Mouse (Mus musculus) neural tube, embryonic 12.5 days (tissue): Measurements from ENCODE around the gene Rhox3e. TPM values are rescaled to one million over a fixed set of nuclear protein-coding genes. Genes with fewer than 3 reads are reported as not detected.
"Not testable (repeated sequence)": the region's sequence is repeated elsewhere in the genome, so short reads cannot be mapped to it uniquely, and the experiment has no call there.

Source experiments
- ATAC-seq: fragments of 200-750 bp; cut with Nextera tagmentation; 2 replicates; pipeline ENCODE4 v1.8.0; 2017; ENCODE audit warnings: low read depth, mild to moderate bottlenecking, moderate TSS enrichment, moderate library complexity; ENCODE audit not compliant: low FRiP score
- H3K27ac ChIP-seq: fragments of 300-500 bp; sonication (generic); 2 replicates; pipeline ENCODE4 v1.5.1; 2016
- H3K27me3 ChIP-seq: fragments of 300-500 bp; sonication (generic); replicated peaks from 2 replicates; pipeline ENCODE4 v1.6.1; 2016; ENCODE audit warnings: mild to moderate bottlenecking
- H3K36me3 ChIP-seq: fragments of 300-500 bp; sonication (generic); 2 replicates; pipeline ENCODE4 v1.6.1; 2016; ENCODE audit warnings: mild to moderate bottlenecking
- H3K4me1 ChIP-seq: fragments of 300-500 bp; sonication (generic); 2 replicates; pipeline ENCODE4 v1.6.1; 2016
- H3K4me2 ChIP-seq: fragments of 300-500 bp; sonication (generic); replicated peaks from 2 replicates; pipeline ENCODE4 v1.6.1; 2016; ENCODE audit warnings: mild to moderate bottlenecking
- H3K4me3 ChIP-seq: fragments of 300-500 bp; sonication (generic); 2 replicates; pipeline ENCODE4 v1.5.1; 2016
- H3K9ac ChIP-seq: fragments of 300-500 bp; sonication (generic); 2 replicates; pipeline ENCODE4 v1.6.1; 2016; ENCODE audit warnings: mild to moderate bottlenecking
- H3K9me3 ChIP-seq: fragments of 300-500 bp; sonication (generic); 2 replicates; pipeline ENCODE4 v1.6.1; 2016; ENCODE audit warnings: mild to moderate bottlenecking
- WGBS: fragments of 180-500 bp; shearing (Covaris S2); methylation state at CpG from one replicate; pipeline ENCODE4 v1.1.7; 2016; 5-methylcytosine and 5-hydroxymethylcytosine counted together
- polyA plus RNA-seq: library from polyadenylated mRNA; unstranded; fragments of >200 nt; fragmentation: Nextera tagmentation; extraction: Ambion mirVana; gene quantifications from 2 replicates; pipeline ENCODE4 v1.2.1, GENCODE M21; 2016

The Rhox3e gene
- polyA plus RNA-seq = not detected in 2 replicates

GRCm38 (mm10) chrX:37541719-37542118 lies at the start of gene Rhox3e:
Gene Rhox3e (plus strand): TSS chrX:37542019.
- no CpG with 5 or more reads among the region's 4 CpGs for WGBS
- not testable (repeated sequence) for H3K36me3 ChIP-seq, H3K9ac ChIP-seq, H3K27ac ChIP-seq, H3K4me2 ChIP-seq, ATAC-seq, H3K27me3 ChIP-seq, H3K9me3 ChIP-seq, H3K4me3 ChIP-seq, H3K4me1 ChIP-seq

GRCm38 (mm10) chrX:37514059-37514458 lies 27.8 kb upstream of the Rhox3e start, which contains the start of gene Rhox4d:
Gene Rhox4d (plus strand): TSS chrX:37514359.
- H3K4me3 ChIP-seq, H3K27ac ChIP-seq, ATAC-seq, H3K4me1 ChIP-seq, H3K36me3 ChIP-seq, H3K9ac ChIP-seq, H3K27me3 ChIP-seq, H3K9me3 ChIP-seq, H3K4me2 ChIP-seq: not testable (repeated sequence)
- WGBS = 89% methylated on average over 12 of the region's 18 CpGs

- 95% methylated on average over 2 of the region's 8 CpGs for WGBS
- H3K4me3 ChIP-seq, H3K27ac ChIP-seq, H3K9me3 ChIP-seq, H3K4me2 ChIP-seq, H3K27me3 ChIP-seq, H3K4me1 ChIP-seq, ATAC-seq, H3K36me3 ChIP-seq, H3K9ac ChIP-seq: not testable (repeated sequence)
Observed at GRCm38 (mm10) chrX:37530152-37530551, 11.7 kb upstream of the Rhox3e start, which contains the start of gene Rhox2e. Gene Rhox2e (plus strand): TSS chrX:37530452.

GRCm38 (mm10) chrX:37557112-37557511 lies 15.3 kb downstream of the Rhox3e start, which contains the start of gene Rhox4e:
Gene Rhox4e (plus strand): TSS chrX:37557412.
- H3K4me3 ChIP-seq, ATAC-seq, H3K27me3 ChIP-seq, H3K36me3 ChIP-seq, H3K4me2 ChIP-seq, H3K9ac ChIP-seq, H3K27ac ChIP-seq, H3K4me1 ChIP-seq, H3K9me3 ChIP-seq: not testable (repeated sequence)
- 91% methylated on average over 10 of the region's 18 CpGs for WGBS

- H3K4me2 ChIP-seq, H3K4me3 ChIP-seq, H3K36me3 ChIP-seq, H3K27me3 ChIP-seq, ATAC-seq, H3K9ac ChIP-seq, H3K9me3 ChIP-seq, H3K4me1 ChIP-seq, H3K27ac ChIP-seq: not testable (repeated sequence)
- 94% methylated on average over 8 of the region's 8 CpGs for whole genome bisulfite sequencing
Observed at GRCm38 (mm10) chrX:37571105-37571504, 29.3 kb downstream of the Rhox3e start, which contains the start of gene Rhox2f. Gene Rhox2f (plus strand): TSS chrX:37571405.

GRCm38 (mm10) chrX:37572638-37573037 lies 30.8 kb downstream of the Rhox3e start:
- not testable (repeated sequence) for H3K9me3 ChIP-seq, H3K4me2 ChIP-seq, H3K27ac ChIP-seq, H3K36me3 ChIP-seq, H3K27me3 ChIP-seq, H3K9ac ChIP-seq, H3K4me1 ChIP-seq, ATAC-seq, H3K4me3 ChIP-seq
- WGBS = 74% methylated on average over 2 of the region's 2 CpGs

- H3K4me2 ChIP-seq, H3K27ac ChIP-seq, H3K4me3 ChIP-seq, H3K27me3 ChIP-seq, H3K4me1 ChIP-seq, ATAC-seq, H3K9ac ChIP-seq, H3K36me3 ChIP-seq, H3K9me3 ChIP-seq: not testable (repeated sequence)
Observed at GRCm38 (mm10) chrX:37580692-37581091, 38.9 kb downstream of the Rhox3e start, which contains the start of gene Rhox3f. Gene Rhox3f (plus strand): TSS chrX:37580992.

Other genes starting within 250 kb of the Rhox3e start
- not detected in 2 replicates for gene Rhox3a2, start 162.0 kb upstream of the Rhox3e start, polyA plus RNA-seq
- gene Rhox4a2, start 151.2 kb upstream of the Rhox3e start, polyA plus RNA-seq = not detected in 2 replicates
- gene Rhox2b, start 130.0 kb upstream of the Rhox3e start, polyA plus RNA-seq = not detected in 2 replicates
- gene Rhox4b, start 109.5 kb upstream of the Rhox3e start, polyA plus RNA-seq = not detected in 2 replicates
- not detected in 2 replicates for gene Rhox2c, start 88.3 kb upstream of the Rhox3e start, polyA plus RNA-seq
- gene Rhox3c, start 83.4 kb upstream of the Rhox3e start, polyA plus RNA-seq = not detected in 2 replicates
- gene Rhox4c, start 61.7 kb upstream of the Rhox3e start, polyA plus RNA-seq = not detected in 2 replicates
- not detected in 2 replicates for gene Rhox2d, start 48.6 kb upstream of the Rhox3e start, polyA plus RNA-seq
- gene Rhox4d, start 27.7 kb upstream of the Rhox3e start, polyA plus RNA-seq = not detected in 2 replicates
- gene Rhox2e, start 11.6 kb upstream of the Rhox3e start, polyA plus RNA-seq = not detected in 2 replicates
- gene Rhox4e, start 15.4 kb downstream of the Rhox3e start, polyA plus RNA-seq = not detected in 2 replicates
- not detected in 2 replicates for gene Rhox2f, start 29.4 kb downstream of the Rhox3e start, polyA plus RNA-seq
- not detected in 2 replicates for gene Rhox3f, start 39.0 kb downstream of the Rhox3e start, polyA plus RNA-seq
- not detected in 2 replicates for gene Rhox4f, start 65.7 kb downstream of the Rhox3e start, polyA plus RNA-seq
- gene Rhox3g, start 86.6 kb downstream of the Rhox3e start, polyA plus RNA-seq = not detected in 2 replicates
- not detected in 2 replicates for gene Rhox2g, start 101.5 kb downstream of the Rhox3e start, polyA plus RNA-seq
- gene Rhox4g, start 109.3 kb downstream of the Rhox3e start, polyA plus RNA-seq = not detected in 2 replicates
- gene Rhox3h, start 126.7 kb downstream of the Rhox3e start, polyA plus RNA-seq = not detected in 2 replicates
- not detected in 2 replicates for gene Rhox2h, start 131.3 kb downstream of the Rhox3e start, polyA plus RNA-seq